ENCODE assay signal across 16 mouse cellular contexts in the genomic region with DNA sequence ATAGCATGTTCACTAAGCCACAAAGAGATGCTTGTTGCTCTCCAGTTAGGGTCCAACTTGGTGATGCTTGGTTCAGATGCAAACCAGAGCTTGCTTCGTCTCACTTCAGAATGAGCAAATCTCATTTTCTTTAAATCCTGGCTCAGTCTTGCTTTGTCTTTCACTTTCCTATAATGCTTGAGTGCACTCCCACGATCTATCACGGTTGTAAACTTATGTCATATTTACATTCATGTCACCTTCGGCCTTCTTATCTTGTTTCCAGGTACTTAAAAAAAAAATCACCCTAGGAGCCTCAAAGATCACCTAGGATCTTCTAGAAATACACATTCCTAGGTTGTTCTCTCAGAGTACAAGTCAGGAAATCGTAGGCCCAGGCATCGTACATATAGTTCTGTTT.
"Had no signal": no experiment of that assay in that cellular context is flagged by ENCODE, and none has a peak within 500 bp of the region (broad histone marks: within the 10 kb centered on the region; RNA-seq: fewer than 3 reads in every experiment).

No protein-coding gene starts in this region.

- H3K4me1 ChIP-seq: midbrain, embryonic 13.5 days; midbrain, embryonic 15.5 days; neural tube, embryonic 12.5 days; stomach, embryonic 15.5 days had no signal

- H3K4me2 ChIP-seq: lung, embryonic 14.5 days; midbrain, embryonic 11.5 days; midbrain, embryonic 13.5 days; midbrain, embryonic 15.5 days; neural tube, embryonic 12.5 days; stomach, embryonic 15.5 days had no signal

- H3K4me3 ChIP-seq: midbrain, embryonic 13.5 days; midbrain, embryonic 15.5 days; neural tube, embryonic 12.5 days; stomach, embryonic 15.5 days had no signal

- DNase-seq: lung, adult 18-20 months; lung, embryonic 14.5 days; lung, postnatal 10 days; lung, postnatal 4 days; right cerebral cortex, postnatal 14 days; spleen, adult 18-20 months; thymus, adult 2 months; thymus, postnatal 25 days; thymus, postnatal 4 days had no signal

- H3K27ac ChIP-seq: liver, embryonic 14.5 days; midbrain, embryonic 13.5 days; midbrain, embryonic 15.5 days; neural tube, embryonic 12.5 days; stomach, embryonic 15.5 days; stomach, postnatal 0 days had no signal

- H3K9me3 ChIP-seq: midbrain, embryonic 13.5 days; midbrain, embryonic 15.5 days; stomach, embryonic 15.5 days had no signal

- H3K27me3 ChIP-seq: midbrain, embryonic 13.5 days; midbrain, embryonic 15.5 days; neural tube, embryonic 12.5 days; stomach, embryonic 15.5 days had no signal

- H3K36me3 ChIP-seq: midbrain, embryonic 13.5 days; midbrain, embryonic 15.5 days; neural tube, embryonic 12.5 days; stomach, embryonic 15.5 days had no signal

- H3K9ac ChIP-seq: liver, embryonic 14.5 days; lung, embryonic 14.5 days; midbrain, embryonic 13.5 days; midbrain, embryonic 15.5 days; neural tube, embryonic 12.5 days; stomach, embryonic 15.5 days had no signal

- ATAC-seq: midbrain, embryonic 13.5 days; midbrain, embryonic 15.5 days had no signal
